Mouse (Mus musculus): Measurements from ENCODE around the gene Rxrg.

Rxrg gene

GRCm38 (mm10) chr1:167598255-167599081 lies at the start of gene Rxrg:
Rxrg (plus strand) TSS chr1:167598384.
- DNase-seq (ENCODE audit: low spot score in 2 of 2): peak in 1 of 2 experiments; percentile 16

- no peak for DNase-seq (ENCODE audit: low spot score in 2 of 2)
Observed at GRCm38 (mm10) chr1:167549324-167549723, 48.9 kb upstream of the Rxrg start.

GRCm38 (mm10) chr1:167551601-167552000 lies 46.6 kb upstream of the Rxrg start:
- DNase-seq (ENCODE audit: low spot score in 2 of 2): no peak

- no peak for DNase-seq (ENCODE audit: low spot score in 2 of 2)
Observed at GRCm38 (mm10) chr1:167553959-167554526, 44.1 kb upstream of the Rxrg start.

- no peak for DNase-seq (ENCODE audit: low spot score in 2 of 2)
Observed at GRCm38 (mm10) chr1:167566571-167566970, 31.6 kb upstream of the Rxrg start.

- no peak for DNase-seq (ENCODE audit: low spot score in 2 of 2)
Observed at GRCm38 (mm10) chr1:167579131-167579530, 19.1 kb upstream of the Rxrg start.

GRCm38 (mm10) chr1:167583195-167583594 lies 15.0 kb upstream of the Rxrg start:
- DNase-seq (ENCODE audit: low spot score in 2 of 2): no peak

GRCm38 (mm10) chr1:167583888-167584287 lies 14.3 kb upstream of the Rxrg start:
- DNase-seq (ENCODE audit: low spot score in 2 of 2): no peak

GRCm38 (mm10) chr1:167588747-167589558 lies 9.2 kb upstream of the Rxrg start:
- no peak for DNase-seq (ENCODE audit: low spot score in 2 of 2)

GRCm38 (mm10) chr1:167592175-167592574 lies 6.0 kb upstream of the Rxrg start:
- no peak for DNase-seq (ENCODE audit: low spot score in 2 of 2)

- no peak for DNase-seq (ENCODE audit: low spot score in 2 of 2)
Observed at GRCm38 (mm10) chr1:167599211-167599735, 1.1 kb downstream of the Rxrg start.

GRCm38 (mm10) chr1:167608201-167608741 lies 10.1 kb downstream of the Rxrg start:
- no peak for DNase-seq (ENCODE audit: low spot score in 2 of 2)

- DNase-seq (ENCODE audit: low spot score in 2 of 2): no peak
Observed at GRCm38 (mm10) chr1:167617131-167617530, 18.9 kb downstream of the Rxrg start.

- no peak for DNase-seq (ENCODE audit: low spot score in 2 of 2)
Observed at GRCm38 (mm10) chr1:167617995-167618489, 19.9 kb downstream of the Rxrg start.

- DNase-seq (ENCODE audit: low spot score in 2 of 2): no peak
Observed at GRCm38 (mm10) chr1:167620206-167620795, 22.1 kb downstream of the Rxrg start.

GRCm38 (mm10) chr1:167625098-167625497 lies 26.9 kb downstream of the Rxrg start:
- DNase-seq (ENCODE audit: low spot score in 2 of 2): no peak

- DNase-seq (ENCODE audit: low spot score in 2 of 2): no peak
Observed at GRCm38 (mm10) chr1:167631765-167632164, 33.6 kb downstream of the Rxrg start.

GRCm38 (mm10) chr1:167635702-167636101 lies 37.5 kb downstream of the Rxrg start:
- no peak for DNase-seq (ENCODE audit: low spot score in 2 of 2)

GRCm38 (mm10) chr1:167636948-167637347 lies 38.8 kb downstream of the Rxrg start:
- peak; percentile 24 to 47 for DNase-seq (ENCODE audit: low spot score in 2 of 2)

- peak in 1 of 2 experiments; percentile 52 for DNase-seq (ENCODE audit: low spot score in 2 of 2)
Observed at GRCm38 (mm10) chr1:167638053-167638452, 39.9 kb downstream of the Rxrg start.

GRCm38 (mm10) chr1:167638901-167639300 lies 40.7 kb downstream of the Rxrg start:
- DNase-seq (ENCODE audit: low spot score in 2 of 2): no peak

Data from spleen, postnatal 10 days (tissue).